Mouse (Mus musculus): Measurements from ENCODE around the gene Mlst8. TPM values are rescaled to one million over a fixed set of nuclear protein-coding genes. Genes with fewer than 3 reads are reported as not detected.
A peak's percentile ranks its signal among the peaks of the same experiment; 100 is the strongest.

Mlst8 gene
- total and polyA plus RNA-seq, 2 experiments from 2014 or later: 10.1 to 12.4 TPM

GRCm38 (mm10) chr17:24506332-24507070, 27.6 kb upstream of the Mlst8 start:
- Histone ChIP-seq H3K36me3 (replicated peaks; ENCODE audit: control insufficient read depth, insufficient read depth, low read length) (peaks cover 38% of the 10 kb centered on the region), H3K4me1 (ENCODE audit: control insufficient read depth, insufficient read depth) (no peaks in the 10 kb centered on the region), H3K9ac (replicated peaks; ENCODE audit: low read depth, low read length) (no peak overlapping the region), H3K9me3 (replicated peaks; ENCODE audit: control insufficient read depth, low read length) (no peaks in the 10 kb centered on the region), H3K27ac (ENCODE audit: low read depth) (no peak overlapping the region), H3K27me3 (ENCODE audit: control insufficient read depth, insufficient read depth, low read length) (peaks cover 4% of the 10 kb centered on the region; the same call in 1 of the 2 replicates), H3K4me3 (ENCODE audit: low read depth, low read length) (no peak overlapping the region; the same call in 1 of the 2 replicates), H3K4me2 (ENCODE audit: low read depth, low read length) (peak overlapping the region; percentile 56)
- no peak for DNase-seq (ENCODE audit: low spot score)
- ATAC-seq (ENCODE audit: insufficient read depth, low read depth): peak; percentile 21; the same call in 1 of the 2 replicates
- 18% methylated on average over 36 of the region's 36 CpGs for WGBS
- TF ChIP-seq CTCF (IDR thresholded peaks at IDR 0.05; ENCODE audit: low read depth) (no peak), EP300 (IDR thresholded peaks at IDR 0.05; ENCODE audit: low read depth) (no peak)

DNA sequence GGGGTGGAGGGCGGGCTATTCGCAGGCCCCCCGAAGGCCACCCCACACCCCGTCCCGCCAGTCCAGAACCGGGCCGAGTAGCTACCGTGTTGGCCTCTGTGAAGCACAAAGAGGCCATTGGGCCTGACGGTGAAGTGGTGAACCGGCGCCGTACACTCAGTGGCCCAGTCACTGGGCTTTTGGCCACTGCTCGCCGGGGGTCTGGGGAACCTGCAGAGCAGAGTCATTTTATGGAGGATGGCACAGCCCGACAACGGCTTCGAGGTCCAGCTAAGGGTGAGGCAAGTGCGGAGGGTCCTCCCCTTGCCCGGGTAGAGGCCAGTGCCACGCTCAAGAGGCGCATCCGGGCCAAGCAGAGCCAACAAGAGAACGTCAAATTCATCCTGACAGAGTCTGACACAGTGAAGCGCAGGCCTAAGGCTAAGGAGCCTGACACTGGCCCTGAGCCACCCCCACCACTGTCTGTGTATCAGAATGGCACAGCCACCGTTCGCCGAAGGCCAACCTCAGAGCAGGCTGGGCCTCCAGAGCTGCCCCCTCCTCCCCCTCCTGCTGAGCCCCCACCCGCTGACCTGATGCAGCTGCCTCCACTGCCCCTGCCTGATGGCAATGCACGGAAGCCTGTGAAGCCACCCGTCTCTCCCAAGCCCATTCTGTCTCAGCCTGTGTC, 26.5 kb upstream of the Mlst8 start:
- H3K27ac ChIP-seq (ENCODE audit: low read depth): no peak overlapping the region
- ATAC-seq (ENCODE audit: insufficient read depth, low read depth): no peak
- no peak overlapping the region for H3K4me2 ChIP-seq (ENCODE audit: low read depth, low read length)
- H3K4me1 ChIP-seq (ENCODE audit: control insufficient read depth, insufficient read depth): no peaks in the 10 kb centered on the region
- no peak for DNase-seq (ENCODE audit: low spot score)
- peaks cover 4% of the 10 kb centered on the region; the same call in 1 of the 2 replicates for H3K27me3 ChIP-seq (ENCODE audit: control insufficient read depth, insufficient read depth, low read length)
- no peak overlapping the region for H3K9ac ChIP-seq (replicated peaks; ENCODE audit: low read depth, low read length)
- no peak overlapping the region for H3K4me3 ChIP-seq (ENCODE audit: low read depth, low read length)
- H3K9me3 ChIP-seq (replicated peaks; ENCODE audit: control insufficient read depth, low read length): no peaks in the 10 kb centered on the region
- no peak for TF ChIP-seq EP300 (IDR thresholded peaks at IDR 0.05; ENCODE audit: low read depth)
- TF ChIP-seq CTCF (IDR thresholded peaks at IDR 0.05; ENCODE audit: low read depth): no peak
- 92% methylated on average over 30 of the region's 30 CpGs for WGBS
- H3K36me3 ChIP-seq (replicated peaks; ENCODE audit: control insufficient read depth, insufficient read depth, low read length): peaks cover 27% of the 10 kb centered on the region

DNA sequence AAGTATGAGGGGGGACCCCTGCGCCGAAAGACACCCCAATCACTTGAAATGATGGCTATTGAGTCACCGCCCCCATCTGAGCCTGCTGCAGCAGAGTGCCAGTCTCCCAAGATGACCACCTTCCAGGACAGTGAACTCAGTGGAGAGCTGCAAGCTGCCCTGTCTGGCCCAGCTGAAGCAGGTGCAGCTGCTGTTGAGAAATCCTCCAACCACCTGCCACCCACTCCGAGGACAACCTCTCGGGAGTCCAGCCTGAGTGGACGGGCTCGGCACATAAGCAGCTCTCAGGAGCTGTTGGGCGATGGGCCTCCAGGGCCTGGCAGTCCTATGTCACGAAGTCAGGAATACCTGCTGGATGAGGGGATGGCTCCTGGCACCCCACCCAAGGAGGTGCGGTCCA, 25.2 kb upstream of the Mlst8 start:
- ATAC-seq (ENCODE audit: insufficient read depth, low read depth): no peak
- Histone ChIP-seq H3K36me3 (replicated peaks; ENCODE audit: control insufficient read depth, insufficient read depth, low read length) (peaks cover 14% of the 10 kb centered on the region), H3K4me2 (ENCODE audit: low read depth, low read length) (no peak overlapping the region), H3K9ac (replicated peaks; ENCODE audit: low read depth, low read length) (no peak overlapping the region), H3K27me3 (ENCODE audit: control insufficient read depth, insufficient read depth, low read length) (peaks cover 4% of the 10 kb centered on the region; the same call in 1 of the 2 replicates), H3K27ac (ENCODE audit: low read depth) (no peak overlapping the region), H3K4me1 (ENCODE audit: control insufficient read depth, insufficient read depth) (no peaks in the 10 kb centered on the region), H3K9me3 (replicated peaks; ENCODE audit: control insufficient read depth, low read length) (no peaks in the 10 kb centered on the region), H3K4me3 (ENCODE audit: low read depth, low read length) (no peak overlapping the region)
- no peak for DNase-seq (ENCODE audit: low spot score)
- WGBS: 88% methylated on average over 10 of the region's 10 CpGs
- no peak for TF ChIP-seq EP300 (IDR thresholded peaks at IDR 0.05; ENCODE audit: low read depth)
- no peak for TF ChIP-seq CTCF (IDR thresholded peaks at IDR 0.05; ENCODE audit: low read depth)

DNA sequence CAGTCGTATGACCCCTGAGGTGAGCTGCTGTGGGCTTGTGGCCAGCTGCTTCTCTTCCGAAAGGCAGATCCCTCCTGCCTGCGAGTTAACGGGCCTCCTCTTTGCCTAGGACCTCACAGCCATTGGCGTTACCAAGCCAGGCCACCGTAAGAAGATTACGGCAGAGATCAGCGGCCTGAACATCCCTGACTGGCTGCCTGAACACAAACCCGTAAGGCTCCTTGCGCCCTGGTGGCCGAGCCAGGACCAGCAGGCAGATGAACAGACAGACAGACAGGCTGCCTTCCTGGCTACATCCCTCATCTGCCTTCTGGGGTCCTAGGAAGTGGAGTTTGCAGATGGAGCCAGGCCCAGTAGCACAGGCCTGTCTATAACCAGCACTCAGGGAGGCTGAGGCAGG, 23.3 kb upstream of the Mlst8 start:
- 28% methylated on average over 11 of the region's 11 CpGs for WGBS
- no peak overlapping the region for H3K4me3 ChIP-seq (ENCODE audit: low read depth, low read length)
- TF ChIP-seq CTCF (IDR thresholded peaks at IDR 0.05; ENCODE audit: low read depth) (peak; percentile 17; the same call in 1 of the 2 replicates), EP300 (IDR thresholded peaks at IDR 0.05; ENCODE audit: low read depth) (no peak)
- peaks cover 4% of the 10 kb centered on the region; the same call in 1 of the 2 replicates for H3K27me3 ChIP-seq (ENCODE audit: control insufficient read depth, insufficient read depth, low read length)
- no peak overlapping the region for H3K9ac ChIP-seq (replicated peaks; ENCODE audit: low read depth, low read length)
- H3K4me2 ChIP-seq (ENCODE audit: low read depth, low read length): no peak overlapping the region
- no peaks in the 10 kb centered on the region for H3K9me3 ChIP-seq (replicated peaks; ENCODE audit: control insufficient read depth, low read length)
- no peaks in the 10 kb centered on the region for H3K4me1 ChIP-seq (ENCODE audit: control insufficient read depth, insufficient read depth)
- ATAC-seq (ENCODE audit: insufficient read depth, low read depth) (no peak), DNase-seq (ENCODE audit: low spot score) (no peak)
- H3K27ac ChIP-seq (ENCODE audit: low read depth): no peak overlapping the region
- H3K36me3 ChIP-seq (replicated peaks; ENCODE audit: control insufficient read depth, insufficient read depth, low read length): no peaks in the 10 kb centered on the region

DNA sequence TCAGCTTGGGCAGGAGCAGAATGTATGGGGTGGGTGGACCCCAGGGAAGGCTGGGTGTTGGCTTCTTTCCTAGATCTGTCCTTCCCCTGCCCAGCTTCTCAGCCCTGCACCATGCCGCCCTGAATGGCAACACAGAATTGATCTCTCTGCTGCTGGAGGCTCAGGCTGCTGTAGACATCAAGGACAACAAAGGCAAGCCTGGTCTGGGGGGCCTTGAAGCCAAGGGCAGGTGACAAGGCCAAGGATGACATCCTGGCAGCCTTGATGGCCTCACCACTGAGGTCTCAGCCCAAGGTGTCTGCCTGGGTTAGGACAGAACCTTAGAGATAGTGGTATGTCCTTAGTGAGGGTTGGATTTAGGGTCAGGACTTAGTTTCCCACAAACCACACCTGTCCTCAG, 17.1 kb upstream of the Mlst8 start:
- H3K9me3 ChIP-seq (replicated peaks; ENCODE audit: control insufficient read depth, low read length): no peaks in the 10 kb centered on the region
- H3K4me1 ChIP-seq (ENCODE audit: control insufficient read depth, insufficient read depth): no peaks in the 10 kb centered on the region
- ATAC-seq (ENCODE audit: insufficient read depth, low read depth): no peak
- no peak overlapping the region for H3K9ac ChIP-seq (replicated peaks; ENCODE audit: low read depth, low read length)
- H3K4me3 ChIP-seq (ENCODE audit: low read depth, low read length): no peak overlapping the region
- 56% methylated on average over 1 of the region's 1 CpGs for WGBS
- H3K4me2 ChIP-seq (ENCODE audit: low read depth, low read length): no peak overlapping the region
- no peaks in the 10 kb centered on the region for H3K36me3 ChIP-seq (replicated peaks; ENCODE audit: control insufficient read depth, insufficient read depth, low read length)
- no peak for DNase-seq (ENCODE audit: low spot score)
- H3K27me3 ChIP-seq (ENCODE audit: control insufficient read depth, insufficient read depth, low read length): no peaks in the 10 kb centered on the region; the same call in 1 of the 2 replicates
- no peak overlapping the region for H3K27ac ChIP-seq (ENCODE audit: low read depth)
- no peak for TF ChIP-seq CTCF (IDR thresholded peaks at IDR 0.05; ENCODE audit: low read depth)
- TF ChIP-seq EP300 (IDR thresholded peaks at IDR 0.05; ENCODE audit: low read depth): no peak
